Mouse (Mus musculus) liver, embryonic 13.5 days (tissue): ENCODE measurements around the gene Tpst2. TPM values are rescaled to one million over a fixed set of nuclear protein-coding genes. Genes with fewer than 3 reads are reported as not detected.

Experiments
- ATAC-seq: fragments of 200-750 bp; cut with Nextera tagmentation; 2 replicates; pipeline ENCODE4 v1.8.0; 2017; ENCODE audit warnings: low read depth, mild to moderate bottlenecking, moderate number of reproducible peaks, moderate library complexity
- DNase-seq: peaks from one replicate; pipeline ENCODE4 v3.0.0; 2022
- H3K27ac ChIP-seq: fragments of 300-500 bp; sonication (generic); 2 replicates; pipeline ENCODE4 v1.5.1; 2015; ENCODE audit warnings: moderate library complexity, mild to moderate bottlenecking, inconsistent platforms
- H3K27me3 ChIP-seq: fragments of 300-500 bp; sonication (generic); 2 replicates; pipeline ENCODE4 v1.6.1; 2015; ENCODE audit warnings: mild to moderate bottlenecking, inconsistent platforms
- H3K36me3 ChIP-seq: fragments of 300-500 bp; sonication (generic); 2 replicates; pipeline ENCODE4 v1.6.1; 2015; ENCODE audit warnings: mild to moderate bottlenecking, inconsistent platforms
- H3K4me1 ChIP-seq: fragments of 300-500 bp; sonication (generic); replicated peaks from 2 replicates; pipeline ENCODE4 v1.6.1; 2015; ENCODE audit warnings: inconsistent platforms
- H3K4me2 ChIP-seq: fragments of 300-500 bp; sonication (generic); 2 replicates; pipeline ENCODE4 v1.6.1; 2015; ENCODE audit warnings: inconsistent platforms, mild to moderate bottlenecking, moderate library complexity
- H3K4me3 ChIP-seq: fragments of 300-500 bp; sonication (generic); replicated peaks from 2 replicates; pipeline ENCODE4 v1.5.1; 2015; ENCODE audit warnings: mild to moderate bottlenecking, inconsistent platforms
- H3K9ac ChIP-seq: fragments of 300-500 bp; sonication (generic); 2 replicates; pipeline ENCODE4 v1.6.1; 2015; ENCODE audit warnings: mild to moderate bottlenecking, inconsistent platforms
- H3K9me3 ChIP-seq: fragments of 300-500 bp; sonication (generic); replicated peaks from 2 replicates; pipeline ENCODE4 v1.6.1; 2016; ENCODE audit warnings: inconsistent platforms
- WGBS: fragments of 180-500 bp; shearing (Covaris S2); methylation state at CpG from one replicate; pipeline ENCODE4 v1.1.7; 2015; ENCODE audit not compliant: insufficient replicate concordance; 5-methylcytosine and 5-hydroxymethylcytosine counted together
- polyA plus RNA-seq: library from polyadenylated mRNA; unstranded; fragments of >200 nt; fragmentation: Nextera tagmentation; extraction: Ambion mirVana; gene quantifications from 2 replicates; pipeline ENCODE4 v1.2.1, GENCODE M21; 2015

Gene Tpst2
- polyA plus RNA-seq: 35.4 and 36.0 TPM in 2 replicates

- WGBS: under 1% methylated on average over 61 of the region's 62 CpGs
- H3K27me3 ChIP-seq: peaks cover 2% of the 10 kb centered on the region; the same call in 1 of the 2 replicates
- ATAC-seq: peak; percentile 91
- peak within 1 kb of the TSS; percentile 78 for H3K4me3 ChIP-seq
- peak within 1 kb of the TSS; percentile 94 for H3K4me2 ChIP-seq
- no peaks in the 10 kb centered on the region for H3K36me3 ChIP-seq
- peak within 1 kb of the TSS; percentile 85 for H3K27ac ChIP-seq
- H3K9me3 ChIP-seq: no peaks in the 10 kb centered on the region
- peaks cover 69% of the 10 kb centered on the region for H3K4me1 ChIP-seq
- peak within 1 kb of the TSS; percentile 86 for H3K9ac ChIP-seq
- DNase-seq: peak; percentile 100
Measured at GRCm38 (mm10) chr5:112276267-112276873, at the start of gene Tpst2. TSS of gene Tpst2 (plus strand) at chr5:112276691.

DNA sequence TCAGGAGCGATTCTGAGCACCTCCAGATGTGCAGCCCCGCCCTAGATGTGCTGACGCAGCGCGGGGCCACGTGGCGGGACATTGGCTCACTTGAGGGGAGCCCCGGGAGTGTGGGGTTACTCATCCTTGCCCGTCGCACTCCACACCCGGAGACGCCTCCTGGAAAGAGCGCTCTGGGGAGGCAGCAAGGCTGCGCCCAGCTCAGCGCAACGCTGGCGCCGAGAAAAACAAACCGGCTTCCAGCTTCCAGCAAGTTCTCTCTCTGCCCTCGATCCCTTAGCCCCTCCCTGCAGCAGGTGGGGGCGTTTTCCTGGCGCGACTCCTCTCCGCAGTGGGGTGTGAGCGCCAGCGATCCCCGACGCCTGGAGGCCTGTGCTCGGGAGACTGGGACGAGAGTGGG lies 49.1 kb upstream of the Tpst2 start:
- DNase-seq: no peak
- Histone ChIP-seq H3K9ac (no peak overlapping the region), H3K27me3 (peaks cover 79% of the 10 kb centered on the region)

GRCm38 (mm10) chr5:112227898-112228239 lies 48.6 kb upstream of the Tpst2 start:
- no peak overlapping the region for H3K9ac ChIP-seq
- no peak overlapping the region for H3K4me2 ChIP-seq
- H3K27me3 ChIP-seq: peaks cover 79% of the 10 kb centered on the region
- ATAC-seq: no peak
- H3K4me1 ChIP-seq: peaks cover 10% of the 10 kb centered on the region
- H3K36me3 ChIP-seq: no peaks in the 10 kb centered on the region
- no peak for DNase-seq
- no peaks in the 10 kb centered on the region for H3K9me3 ChIP-seq
- no peak overlapping the region for H3K27ac ChIP-seq
- WGBS: 3% methylated on average over 13 of the region's 13 CpGs
- no peak overlapping the region for H3K4me3 ChIP-seq

More for the DNA sequence above, 49.1 kb upstream of the Tpst2 start:
- Histone ChIP-seq H3K4me3 (peak overlapping the region; percentile 23), H3K9me3 (no peaks in the 10 kb centered on the region), H3K4me1 (peaks cover 10% of the 10 kb centered on the region), H3K36me3 (no peaks in the 10 kb centered on the region), H3K27ac (no peak overlapping the region), H3K4me2 (peak overlapping the region; percentile 12; the same call in 1 of the 2 replicates)
- WGBS: 3% methylated on average over 30 of the region's 30 CpGs
- no peak for ATAC-seq

GRCm38 (mm10) chr5:112228240-112229076 lies 48.0 kb upstream of the Tpst2 start:
- H3K36me3 ChIP-seq: no peaks in the 10 kb centered on the region
- H3K9me3 ChIP-seq: no peaks in the 10 kb centered on the region
- 3% methylated on average over 57 of the region's 57 CpGs for WGBS
- no peak for DNase-seq
- peaks cover 10% of the 10 kb centered on the region for H3K4me1 ChIP-seq
- H3K4me2 ChIP-seq: 0 out of 2 replicates have a peak overlapping the region, but pooled peaks have one; percentile 17
- 0 out of 2 replicates have a peak overlapping the region, but pooled peaks have one; percentile 1 for H3K4me3 ChIP-seq
- ATAC-seq: no peak
- H3K9ac ChIP-seq: no peak overlapping the region
- H3K27me3 ChIP-seq: peaks cover 79% of the 10 kb centered on the region
- no peak overlapping the region for H3K27ac ChIP-seq

DNA sequence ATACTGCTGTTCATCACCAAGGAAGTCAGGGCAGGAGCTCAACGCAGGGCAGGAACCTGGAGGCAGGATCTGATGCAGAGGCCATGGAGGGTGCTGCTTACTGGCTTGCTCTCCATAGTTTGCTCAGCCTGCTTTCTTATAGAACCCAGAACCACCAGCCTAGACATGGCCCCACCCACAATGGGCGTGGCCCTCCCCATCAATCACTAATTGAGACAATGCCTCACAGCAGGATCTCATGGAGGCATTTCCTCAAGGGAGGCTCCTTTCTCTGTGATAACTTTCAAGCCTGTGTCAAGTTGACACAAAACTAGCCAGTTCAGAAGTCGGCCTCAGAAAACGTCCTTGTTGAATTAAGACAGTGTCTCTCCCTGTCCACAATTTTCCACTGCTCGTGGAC lies 40.7 kb upstream of the Tpst2 start:
- H3K9ac ChIP-seq: no peak overlapping the region
- no peak overlapping the region for H3K4me3 ChIP-seq
- H3K9me3 ChIP-seq: no peaks in the 10 kb centered on the region
- H3K27ac ChIP-seq: no peak overlapping the region
- H3K27me3 ChIP-seq: peaks cover 34% of the 10 kb centered on the region
- peaks cover 7% of the 10 kb centered on the region for H3K4me1 ChIP-seq
- no peaks in the 10 kb centered on the region for H3K36me3 ChIP-seq
- DNase-seq: no peak
- H3K4me2 ChIP-seq: no peak overlapping the region
- 57% methylated on average over 5 of the region's 5 CpGs for WGBS
- ATAC-seq: no peak

DNA sequence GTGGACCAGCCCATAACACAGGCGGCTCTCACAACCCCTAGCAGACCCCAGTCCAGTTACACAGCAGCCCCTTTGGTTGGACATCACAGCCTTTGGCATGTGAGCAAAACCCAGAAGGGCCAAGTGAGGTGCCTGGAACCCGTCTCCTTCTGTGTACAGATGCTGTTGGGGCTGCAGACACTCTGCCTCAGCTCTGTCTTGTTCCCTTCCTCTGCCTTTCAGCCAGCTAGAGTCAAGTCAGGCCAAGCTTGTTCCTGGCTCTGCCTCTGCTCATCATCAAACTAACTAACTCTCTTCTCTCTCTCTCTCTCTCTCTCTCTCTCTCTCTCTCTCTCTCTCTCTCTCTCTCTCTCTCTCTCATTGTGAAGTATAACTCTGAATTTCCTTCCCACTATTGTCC lies 39.9 kb upstream of the Tpst2 start:
- no peak overlapping the region for H3K9ac ChIP-seq

GRCm38 (mm10) chr5:112237439-112237838 lies 39.1 kb upstream of the Tpst2 start:
- DNase-seq (no peak), ATAC-seq (no peak)
- 36% methylated on average over 16 of the region's 16 CpGs for WGBS
- H3K4me1 ChIP-seq: peaks cover 23% of the 10 kb centered on the region
- H3K27ac ChIP-seq: no peak overlapping the region
- H3K9ac ChIP-seq: no peak overlapping the region
- H3K4me2 ChIP-seq: no peak overlapping the region
- H3K9me3 ChIP-seq: no peaks in the 10 kb centered on the region; the same call in 1 of the 2 replicates
- no peaks in the 10 kb centered on the region for H3K36me3 ChIP-seq
- peaks cover 23% of the 10 kb centered on the region for H3K27me3 ChIP-seq
- no peak overlapping the region for H3K4me3 ChIP-seq

More for the DNA sequence above, 39.9 kb upstream of the Tpst2 start:
- ATAC-seq (no peak), DNase-seq (no peak)
- Histone ChIP-seq H3K9me3 (no peaks in the 10 kb centered on the region), H3K4me1 (peaks cover 15% of the 10 kb centered on the region), H3K36me3 (no peaks in the 10 kb centered on the region), H3K4me3 (no peak overlapping the region), H3K27ac (no peak overlapping the region), H3K4me2 (no peak overlapping the region), H3K27me3 (peaks cover 26% of the 10 kb centered on the region)
- 50% methylated on average over 2 of the region's 2 CpGs for WGBS

- DNase-seq: no peak
- WGBS: 56% methylated on average over 8 of the region's 9 CpGs
- Histone ChIP-seq H3K27me3 (peaks cover 23% of the 10 kb centered on the region), H3K4me2 (no peak overlapping the region), H3K27ac (no peak overlapping the region), H3K4me1 (peaks cover 29% of the 10 kb centered on the region), H3K9me3 (peaks cover 6% of the 10 kb centered on the region), H3K36me3 (no peaks in the 10 kb centered on the region), H3K9ac (no peak overlapping the region), H3K4me3 (no peak overlapping the region)
- no peak for ATAC-seq
Measured at GRCm38 (mm10) chr5:112237866-112238570, 38.5 kb upstream of the Tpst2 start.

DNA sequence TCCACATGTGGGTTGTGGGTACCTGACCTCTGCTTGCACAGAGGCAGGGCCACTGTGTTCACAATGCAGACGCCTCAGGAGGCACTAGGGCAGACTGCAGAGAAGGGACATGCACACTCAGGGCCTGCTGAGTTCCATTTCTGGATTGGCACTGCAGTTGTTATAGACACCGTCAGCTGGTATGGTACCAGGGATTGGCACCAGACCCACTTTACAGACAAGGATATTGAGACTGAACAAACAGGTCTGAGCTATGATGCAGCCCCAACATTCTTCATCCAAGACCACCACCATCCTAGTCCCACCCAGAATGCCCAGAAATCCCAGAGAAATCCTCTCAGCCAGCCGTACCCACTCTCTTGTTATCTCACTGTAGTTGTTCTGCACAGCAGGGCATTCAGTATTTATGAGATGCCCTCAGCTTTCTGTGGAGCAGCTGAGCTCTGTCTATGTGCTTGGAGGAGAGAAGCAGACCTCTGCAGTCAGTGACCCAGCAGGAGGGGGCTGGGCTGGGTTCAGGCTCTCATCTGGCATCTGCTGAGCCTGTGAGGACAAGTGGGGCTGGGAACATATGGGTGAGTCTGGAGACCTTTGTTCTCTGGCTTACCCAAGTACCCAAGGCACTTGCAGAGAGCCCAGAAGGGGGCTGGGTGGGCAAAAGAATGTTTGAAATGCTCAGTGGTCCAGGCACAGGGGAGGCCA lies 37.6 kb upstream of the Tpst2 start:
- Histone ChIP-seq H3K36me3 (no peaks in the 10 kb centered on the region), H3K4me1 (peaks cover 38% of the 10 kb centered on the region), H3K9me3 (peaks cover 8% of the 10 kb centered on the region), H3K9ac (no peak overlapping the region), H3K4me2 (no peak overlapping the region), H3K27me3 (peaks cover 23% of the 10 kb centered on the region), H3K27ac (no peak overlapping the region), H3K4me3 (no peak overlapping the region)
- ATAC-seq: no peak
- WGBS: 61% methylated on average over 3 of the region's 3 CpGs
- no peak for DNase-seq

DNA sequence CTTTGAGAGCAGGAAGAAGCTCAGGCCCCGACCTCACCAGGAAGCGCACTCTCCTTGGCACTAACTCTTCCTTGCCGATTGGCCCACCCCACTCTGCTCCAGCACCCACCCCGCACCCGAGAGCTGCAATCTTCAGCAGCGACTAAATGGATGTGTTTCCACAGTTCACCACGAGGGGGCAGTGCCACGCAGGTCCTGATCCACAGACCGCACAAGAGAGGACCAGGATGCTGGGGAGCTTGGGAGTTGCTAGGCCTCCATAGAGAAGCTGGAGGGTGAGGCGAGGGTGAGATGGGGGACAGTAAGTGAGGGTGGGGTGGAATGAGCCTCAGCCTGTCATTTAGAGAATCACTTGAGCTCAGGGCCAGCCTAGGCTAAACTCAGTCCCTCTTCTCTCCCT lies 35.7 kb upstream of the Tpst2 start:
- 0% methylated on average over 10 of the region's 10 CpGs for WGBS
- Histone ChIP-seq H3K27me3 (peaks cover 23% of the 10 kb centered on the region), H3K9me3 (peaks cover 8% of the 10 kb centered on the region), H3K4me2 (peak overlapping the region; percentile 34; the same call in 1 of the 2 replicates), H3K9ac (no peak overlapping the region), H3K4me1 (peaks cover 55% of the 10 kb centered on the region), H3K4me3 (no peak overlapping the region), H3K27ac (no peak overlapping the region), H3K36me3 (no peaks in the 10 kb centered on the region)
- ATAC-seq (peak; percentile 43; the same call in 1 of the 2 replicates), DNase-seq (peak; percentile 68)
